18 mouse cellular contexts compared by ENCODE assay signal in genomic region chr4:63450551-63450950, GRCm38 (mm10).
"Had no signal": no experiment of that assay in that cellular context is flagged by ENCODE, and none has a peak within 500 bp of the region (broad histone marks: within the 10 kb centered on the region; RNA-seq: fewer than 3 reads in every experiment).

No protein-coding gene starts in this region.

- H3K9me3 ChIP-seq: liver, embryonic 13.5 days; midbrain, embryonic 12.5 days; midbrain, embryonic 15.5 days had no signal

- ATAC-seq: midbrain, embryonic 15.5 days had no signal

- H3K4me1 ChIP-seq: liver, embryonic 13.5 days; midbrain, embryonic 12.5 days; midbrain, embryonic 15.5 days; neural tube, embryonic 13.5 days had no signal

- H3K4me2 ChIP-seq: liver, embryonic 13.5 days; midbrain, embryonic 12.5 days; midbrain, embryonic 15.5 days; neural tube, embryonic 13.5 days had no signal

- H3K4me3 ChIP-seq: liver, embryonic 13.5 days; midbrain, embryonic 12.5 days; midbrain, embryonic 15.5 days; myocyte; neural tube, embryonic 13.5 days had no signal

- H3K36me3 ChIP-seq: liver, embryonic 13.5 days; midbrain, embryonic 15.5 days had no signal

- H3K9ac ChIP-seq: liver, embryonic 13.5 days; midbrain, embryonic 12.5 days; midbrain, embryonic 15.5 days; neural tube, embryonic 13.5 days had no signal

- H3K27ac ChIP-seq: liver, embryonic 13.5 days; midbrain, embryonic 12.5 days; midbrain, embryonic 15.5 days; neural tube, embryonic 13.5 days; stomach, postnatal 0 days had no signal

- DNase-seq: kidney, adult 9 months; kidney, postnatal 14 days; kidney, postnatal 4 days; liver, embryonic 13.5 days; lung, adult 2 months; lung, postnatal 14 days; lung, postnatal 4 days; right cerebral cortex, adult 18-20 months; right cerebral cortex, postnatal 14 days; right cerebral cortex, postnatal 4 days; thymus, adult 2 months; thymus, postnatal 14 days; thymus, postnatal 4 days had no signal

- H3K27me3 ChIP-seq: liver, embryonic 13.5 days; midbrain, embryonic 12.5 days; midbrain, embryonic 15.5 days; neural tube, embryonic 13.5 days had no signal
